Mouse (Mus musculus): Measurements from ENCODE around the gene Ranbp3. TPM values are rescaled to one million over a fixed set of nuclear protein-coding genes. Genes with fewer than 3 reads are reported as not detected.

Ranbp3 gene
- polyA plus RNA-seq, 1 experiment = 191 TPM

DNA sequence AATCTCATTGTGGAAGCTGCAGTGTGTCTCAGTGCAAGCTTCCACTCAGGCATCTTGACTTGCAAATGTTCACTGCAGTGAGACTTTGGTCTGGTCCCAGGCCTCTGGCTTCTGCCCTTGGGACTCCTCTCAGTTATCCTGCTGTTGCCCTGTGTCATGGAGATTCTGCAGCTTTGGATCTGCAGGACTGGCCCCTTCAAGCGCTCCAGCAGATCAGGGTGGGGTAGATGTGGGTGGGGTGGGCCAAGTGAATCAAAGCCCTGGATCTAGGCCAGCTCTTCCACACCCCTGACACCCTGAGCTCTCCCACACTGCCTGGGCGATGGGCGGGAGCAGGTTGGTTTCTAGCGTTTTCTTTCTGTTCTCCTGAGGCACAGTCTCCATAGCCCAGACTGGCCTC is 41.3 kb upstream of the Ranbp3 start:
- Histone ChIP-seq H3K4me3 (ENCODE audit: control insufficient read depth, insufficient read depth, low read length) (no peak overlapping the region), H3K27ac (ENCODE audit: control insufficient read depth, insufficient read depth, low read length) (no peak overlapping the region), H3K36me3 (ENCODE audit: control insufficient read depth, insufficient read depth, low read length) (no peaks in the 10 kb centered on the region), H3K4me1 (replicated peaks; ENCODE audit: control insufficient read depth, insufficient read depth, low read length) (peaks cover 12% of the 10 kb centered on the region), H3K27me3 (ENCODE audit: control insufficient read depth, insufficient read depth, low read length) (no peaks in the 10 kb centered on the region; the same call in 1 of the 2 replicates)
- no peak for DNase-seq
- WGBS = 75% methylated on average over 4 of the region's 4 CpGs
- TF ChIP-seq POLR2A (IDR thresholded peaks at IDR 0.05; ENCODE audit: control insufficient read depth, extremely low read depth, insufficient read depth, low read length, poor library complexity) = no peak
- no peak for TF ChIP-seq CTCF (IDR thresholded peaks at IDR 0.05; ENCODE audit: borderline replicate concordance, control insufficient read depth, extremely low read depth, insufficient read depth, low read length, poor library complexity)

DNA sequence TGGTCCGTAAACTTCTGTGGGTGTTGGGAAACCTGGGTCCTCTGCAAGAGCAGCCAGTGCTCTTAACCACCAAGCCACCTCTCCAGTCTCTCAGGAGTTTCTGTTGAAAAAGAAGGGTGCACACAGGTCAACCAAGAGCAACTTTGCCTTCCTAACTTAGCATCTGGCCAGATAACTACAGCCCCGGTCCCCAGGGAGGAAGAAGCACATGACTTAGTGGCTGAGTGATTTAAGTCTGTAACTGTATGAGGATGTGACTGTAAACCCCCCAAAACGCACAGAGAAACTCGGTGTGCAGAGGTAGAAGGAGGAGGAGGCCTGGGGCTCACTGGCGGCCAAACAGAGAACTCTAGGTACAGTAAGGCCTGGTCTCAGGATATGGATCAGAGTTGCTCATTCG is 39.1 kb upstream of the Ranbp3 start:
- Histone ChIP-seq H3K4me3 (ENCODE audit: control insufficient read depth, insufficient read depth, low read length) (no peak overlapping the region), H3K4me1 (replicated peaks; ENCODE audit: control insufficient read depth, insufficient read depth, low read length) (no peaks in the 10 kb centered on the region), H3K36me3 (ENCODE audit: control insufficient read depth, insufficient read depth, low read length) (no peaks in the 10 kb centered on the region), H3K27ac (ENCODE audit: control insufficient read depth, insufficient read depth, low read length) (no peak overlapping the region), H3K27me3 (ENCODE audit: control insufficient read depth, insufficient read depth, low read length) (no peaks in the 10 kb centered on the region)
- no peak for DNase-seq
- no peak for TF ChIP-seq POLR2A (IDR thresholded peaks at IDR 0.05; ENCODE audit: control insufficient read depth, extremely low read depth, insufficient read depth, low read length, poor library complexity)
- TF ChIP-seq CTCF (IDR thresholded peaks at IDR 0.05; ENCODE audit: borderline replicate concordance, control insufficient read depth, extremely low read depth, insufficient read depth, low read length, poor library complexity) = no peak
- WGBS = 84% methylated on average over 6 of the region's 6 CpGs

DNA sequence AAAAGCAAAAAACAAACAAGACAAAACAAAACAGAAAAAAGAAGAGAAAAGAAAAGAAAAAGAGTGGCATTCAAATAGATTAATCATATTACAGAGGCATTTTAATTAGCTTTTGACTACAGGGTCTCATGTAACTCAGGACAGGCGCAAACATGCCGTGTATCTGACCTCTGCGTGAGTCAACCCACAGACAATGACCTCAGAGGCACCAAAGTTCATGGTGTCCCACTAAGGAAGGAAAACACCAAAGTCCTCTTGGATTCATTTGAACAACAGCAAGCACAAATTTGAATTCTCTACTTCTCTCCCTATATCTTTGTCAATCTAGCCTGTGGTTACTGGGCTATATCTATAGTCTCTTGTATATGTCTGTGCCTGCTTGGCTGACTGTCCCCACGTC is 29.9 kb upstream of the Ranbp3 start:
- Histone ChIP-seq H3K4me1 (replicated peaks; ENCODE audit: control insufficient read depth, insufficient read depth, low read length) (no peaks in the 10 kb centered on the region), H3K27me3 (ENCODE audit: control insufficient read depth, insufficient read depth, low read length) (no peaks in the 10 kb centered on the region), H3K4me3 (ENCODE audit: control insufficient read depth, insufficient read depth, low read length) (no peak overlapping the region), H3K36me3 (ENCODE audit: control insufficient read depth, insufficient read depth, low read length) (no peaks in the 10 kb centered on the region), H3K27ac (ENCODE audit: control insufficient read depth, insufficient read depth, low read length) (no peak overlapping the region)
- WGBS = 91% methylated on average over 4 of the region's 4 CpGs
- no peak for DNase-seq
- TF ChIP-seq POLR2A (IDR thresholded peaks at IDR 0.05; ENCODE audit: control insufficient read depth, extremely low read depth, insufficient read depth, low read length, poor library complexity) (no peak), CTCF (IDR thresholded peaks at IDR 0.05; ENCODE audit: borderline replicate concordance, control insufficient read depth, extremely low read depth, insufficient read depth, low read length, poor library complexity) (no peak)

DNA sequence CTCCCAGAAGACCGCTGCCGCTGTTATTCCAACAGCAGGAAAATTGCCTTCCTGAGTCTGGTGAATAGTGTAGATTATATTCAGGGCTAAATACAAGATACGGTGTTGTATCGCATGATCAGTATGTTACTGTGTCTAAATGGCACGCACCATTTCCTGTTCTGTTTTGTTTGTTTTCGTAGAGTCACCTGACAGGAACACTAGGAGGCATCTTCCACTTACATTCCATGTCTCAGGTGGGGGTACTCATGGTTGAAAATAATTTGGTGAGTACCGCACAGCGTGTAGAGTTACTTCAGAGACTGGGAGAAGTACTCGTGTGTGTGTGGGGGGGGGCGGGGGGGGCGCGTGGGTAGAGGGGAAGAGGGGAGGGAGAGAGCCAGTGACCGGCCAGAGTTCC is 25.5 kb upstream of the Ranbp3 start:
- H3K27me3 ChIP-seq (ENCODE audit: control insufficient read depth, insufficient read depth, low read length) = no peaks in the 10 kb centered on the region
- no peak overlapping the region for H3K27ac ChIP-seq (ENCODE audit: control insufficient read depth, insufficient read depth, low read length)
- DNase-seq = no peak
- no peaks in the 10 kb centered on the region for H3K36me3 ChIP-seq (ENCODE audit: control insufficient read depth, insufficient read depth, low read length)
- no peak overlapping the region for H3K4me3 ChIP-seq (ENCODE audit: control insufficient read depth, insufficient read depth, low read length)
- no peaks in the 10 kb centered on the region for H3K4me1 ChIP-seq (replicated peaks; ENCODE audit: control insufficient read depth, insufficient read depth, low read length)
- 45% methylated on average over 13 of the region's 13 CpGs for WGBS
- TF ChIP-seq CTCF (IDR thresholded peaks at IDR 0.05; ENCODE audit: borderline replicate concordance, control insufficient read depth, extremely low read depth, insufficient read depth, low read length, poor library complexity) (no peak), POLR2A (IDR thresholded peaks at IDR 0.05; ENCODE audit: control insufficient read depth, extremely low read depth, insufficient read depth, low read length, poor library complexity) (no peak)

DNA sequence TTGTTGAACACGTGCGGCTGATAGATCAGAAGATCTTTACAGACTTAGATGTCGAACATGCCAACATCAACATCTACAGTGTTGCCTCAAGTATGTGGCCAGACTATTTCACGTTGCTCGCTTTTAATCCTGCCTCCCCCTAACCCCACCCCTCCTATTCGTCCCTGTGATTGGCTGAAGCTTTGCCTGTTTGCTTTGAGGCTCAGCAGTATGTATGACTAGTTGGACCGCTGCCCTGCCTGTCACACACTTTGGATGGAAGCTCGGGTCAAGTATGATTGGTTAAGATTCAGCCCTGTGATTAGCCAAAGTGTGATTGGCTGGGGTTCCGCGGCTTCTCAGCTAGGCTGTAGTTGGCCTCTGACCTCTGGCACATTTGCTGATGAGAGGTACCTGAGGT is 21.3 kb upstream of the Ranbp3 start:
- Histone ChIP-seq H3K4me3 (ENCODE audit: control insufficient read depth, insufficient read depth, low read length) (no peak overlapping the region), H3K4me1 (replicated peaks; ENCODE audit: control insufficient read depth, insufficient read depth, low read length) (no peaks in the 10 kb centered on the region), H3K27ac (ENCODE audit: control insufficient read depth, insufficient read depth, low read length) (no peak overlapping the region), H3K27me3 (ENCODE audit: control insufficient read depth, insufficient read depth, low read length) (no peaks in the 10 kb centered on the region), H3K36me3 (ENCODE audit: control insufficient read depth, insufficient read depth, low read length) (no peaks in the 10 kb centered on the region)
- no peak for DNase-seq
- 48% methylated on average over 10 of the region's 10 CpGs for WGBS
- no peak for TF ChIP-seq CTCF (IDR thresholded peaks at IDR 0.05; ENCODE audit: borderline replicate concordance, control insufficient read depth, extremely low read depth, insufficient read depth, low read length, poor library complexity)
- TF ChIP-seq POLR2A (IDR thresholded peaks at IDR 0.05; ENCODE audit: control insufficient read depth, extremely low read depth, insufficient read depth, low read length, poor library complexity) = no peak

DNA sequence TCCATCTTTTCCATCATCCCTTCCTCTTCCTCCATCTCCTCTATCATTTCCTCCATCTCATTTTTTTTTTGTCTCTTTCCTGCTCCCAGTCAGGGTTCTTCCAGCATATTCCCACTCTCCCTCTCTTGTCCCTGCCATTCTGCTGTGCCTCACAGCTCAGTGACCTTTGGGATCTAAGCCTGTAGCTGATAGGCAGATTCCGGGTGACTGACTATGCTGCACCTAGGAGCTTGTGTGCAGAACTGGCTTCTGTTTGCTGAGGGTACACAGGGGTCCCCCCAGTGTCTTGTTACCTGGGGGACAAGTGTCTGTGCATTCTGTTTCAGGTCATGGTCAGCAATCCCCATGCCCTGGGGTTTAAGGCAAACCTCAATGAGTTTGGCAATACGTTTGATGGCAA is 18.3 kb upstream of the Ranbp3 start:
- WGBS = 81% methylated on average over 2 of the region's 2 CpGs
- Histone ChIP-seq H3K4me3 (ENCODE audit: control insufficient read depth, insufficient read depth, low read length) (no peak overlapping the region), H3K4me1 (replicated peaks; ENCODE audit: control insufficient read depth, insufficient read depth, low read length) (no peaks in the 10 kb centered on the region), H3K27me3 (ENCODE audit: control insufficient read depth, insufficient read depth, low read length) (no peaks in the 10 kb centered on the region), H3K36me3 (ENCODE audit: control insufficient read depth, insufficient read depth, low read length) (no peaks in the 10 kb centered on the region), H3K27ac (ENCODE audit: control insufficient read depth, insufficient read depth, low read length) (no peak overlapping the region)
- TF ChIP-seq CTCF (IDR thresholded peaks at IDR 0.05; ENCODE audit: borderline replicate concordance, control insufficient read depth, extremely low read depth, insufficient read depth, low read length, poor library complexity) (no peak), POLR2A (IDR thresholded peaks at IDR 0.05; ENCODE audit: control insufficient read depth, extremely low read depth, insufficient read depth, low read length, poor library complexity) (no peak)
- DNase-seq = no peak

DNA sequence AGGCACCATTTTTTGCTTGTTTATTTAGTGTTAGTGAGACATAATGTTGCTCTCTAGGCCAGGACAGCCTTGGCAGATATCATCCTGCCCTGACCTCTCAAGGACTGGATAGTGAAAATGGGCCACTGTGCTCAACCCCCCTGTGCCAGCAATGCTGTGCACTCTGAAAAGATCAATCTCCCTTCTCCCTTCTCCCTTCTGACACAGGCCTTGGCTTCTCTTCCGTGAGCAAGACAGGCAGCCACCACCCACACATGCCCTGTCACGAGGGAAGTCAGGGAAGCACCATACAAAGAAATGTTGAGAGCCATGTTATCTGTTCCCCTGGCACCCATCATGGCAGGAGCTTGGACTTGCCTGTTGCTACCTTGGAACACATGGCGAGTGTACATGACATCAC is 17.8 kb upstream of the Ranbp3 start:
- no peaks in the 10 kb centered on the region for H3K36me3 ChIP-seq (ENCODE audit: control insufficient read depth, insufficient read depth, low read length)
- no peaks in the 10 kb centered on the region for H3K4me1 ChIP-seq (replicated peaks; ENCODE audit: control insufficient read depth, insufficient read depth, low read length)
- DNase-seq = no peak
- no peak overlapping the region for H3K27ac ChIP-seq (ENCODE audit: control insufficient read depth, insufficient read depth, low read length)
- H3K27me3 ChIP-seq (ENCODE audit: control insufficient read depth, insufficient read depth, low read length) = no peaks in the 10 kb centered on the region
- H3K4me3 ChIP-seq (ENCODE audit: control insufficient read depth, insufficient read depth, low read length) = no peak overlapping the region
- TF ChIP-seq CTCF (IDR thresholded peaks at IDR 0.05; ENCODE audit: borderline replicate concordance, control insufficient read depth, extremely low read depth, insufficient read depth, low read length, poor library complexity) = no peak
- no peak for TF ChIP-seq POLR2A (IDR thresholded peaks at IDR 0.05; ENCODE audit: control insufficient read depth, extremely low read depth, insufficient read depth, low read length, poor library complexity)
- WGBS = 77% methylated on average over 3 of the region's 3 CpGs
